Mouse (Mus musculus): ENCODE measurements around the gene Gipc3.

GRCm38 (mm10) chr10:81366477-81367206 is 23.6 kb upstream of the Gipc3 start:
- TF ChIP-seq POLR2A (IDR thresholded peaks at IDR 0.05; ENCODE audit: low read depth, low read length) (no peak; the same call in 1 of the 2 replicates), HCFC1 (IDR thresholded peaks at IDR 0.05; ENCODE audit: low read depth, low read length) (no peak), MEF2A (IDR thresholded peaks at IDR 0.05; ENCODE audit: borderline replicate concordance, low read depth, low read length) (no peak), ZC3H11A (IDR thresholded peaks at IDR 0.05; ENCODE audit: low read depth, low read length) (no peak), MYC (IDR thresholded peaks at IDR 0.05; ENCODE audit: low read depth, low read length) (no peak), EP300 (IDR thresholded peaks at IDR 0.05; ENCODE audit: low read length) (no peak)
